Mouse (Mus musculus): Measurements from ENCODE around the gene Mreg. TPM values are rescaled to one million over a fixed set of nuclear protein-coding genes. Genes with fewer than 3 reads are reported as not detected.
A peak's percentile ranks its signal among the peaks of the same experiment; 100 is the strongest.

The Mreg gene
- polyA plus RNA-seq, 1 experiment from 2014 or later: 1.0 TPM

GRCm38 (mm10) chr1:72202068-72202467 is 10.0 kb downstream of the Mreg start:
- no peak for ATAC-seq
- no peaks in the 10 kb centered on the region for H3K4me1 ChIP-seq (replicated peaks; ENCODE audit: control insufficient read depth, insufficient read depth, low read length)
- H3K36me3 ChIP-seq (ENCODE audit: control insufficient read depth, insufficient read depth): no peaks in the 10 kb centered on the region
- H3K27ac ChIP-seq (ENCODE audit: low read length): no peak overlapping the region
- H3K9ac ChIP-seq (replicated peaks; ENCODE audit: low read depth, low read length): no peak overlapping the region
- no peaks in the 10 kb centered on the region for H3K27me3 ChIP-seq (replicated peaks; ENCODE audit: control insufficient read depth, insufficient read depth, low read length)
- WGBS: 83% methylated on average over 2 of the region's 2 CpGs
- H3K4me3 ChIP-seq (replicated peaks; ENCODE audit: low read length): no peak overlapping the region
- H3K9me3 ChIP-seq (ENCODE audit: control insufficient read depth, low read length): no peaks in the 10 kb centered on the region
- no peak overlapping the region for H3K4me2 ChIP-seq (ENCODE audit: low read length)

GRCm38 (mm10) chr1:72201126-72201525 is 11.0 kb downstream of the Mreg start:
- Histone ChIP-seq H3K27me3 (replicated peaks; ENCODE audit: control insufficient read depth, insufficient read depth, low read length) (no peaks in the 10 kb centered on the region), H3K4me3 (replicated peaks; ENCODE audit: low read length) (no peak overlapping the region), H3K4me2 (ENCODE audit: low read length) (no peak overlapping the region), H3K36me3 (ENCODE audit: control insufficient read depth, insufficient read depth) (no peaks in the 10 kb centered on the region), H3K9ac (replicated peaks; ENCODE audit: low read depth, low read length) (no peak overlapping the region), H3K27ac (ENCODE audit: low read length) (no peak overlapping the region), H3K4me1 (replicated peaks; ENCODE audit: control insufficient read depth, insufficient read depth, low read length) (no peaks in the 10 kb centered on the region), H3K9me3 (ENCODE audit: control insufficient read depth, low read length) (no peaks in the 10 kb centered on the region)
- no peak for ATAC-seq
- WGBS: 98% methylated on average over 3 of the region's 3 CpGs

- H3K27me3 ChIP-seq (replicated peaks; ENCODE audit: control insufficient read depth, insufficient read depth, low read length): no peaks in the 10 kb centered on the region
- H3K27ac ChIP-seq (ENCODE audit: low read length): no peak overlapping the region
- H3K9ac ChIP-seq (replicated peaks; ENCODE audit: low read depth, low read length): no peak overlapping the region
- H3K4me1 ChIP-seq (replicated peaks; ENCODE audit: control insufficient read depth, insufficient read depth, low read length): no peaks in the 10 kb centered on the region
- no peaks in the 10 kb centered on the region for H3K36me3 ChIP-seq (ENCODE audit: control insufficient read depth, insufficient read depth)
- ATAC-seq: peak; percentile 20; the same call in 1 of the 2 replicates
- no peak overlapping the region for H3K4me2 ChIP-seq (ENCODE audit: low read length)
- WGBS: 57% methylated on average over 10 of the region's 10 CpGs
- no peak overlapping the region for H3K4me3 ChIP-seq (replicated peaks; ENCODE audit: low read length)
- H3K9me3 ChIP-seq (ENCODE audit: control insufficient read depth, low read length): no peaks in the 10 kb centered on the region
Measured at GRCm38 (mm10) chr1:72198142-72198806, 13.8 kb downstream of the Mreg start.

GRCm38 (mm10) chr1:72196626-72197359 is 15.3 kb downstream of the Mreg start:
- 72% methylated on average over 10 of the region's 10 CpGs for WGBS
- Histone ChIP-seq H3K27me3 (replicated peaks; ENCODE audit: control insufficient read depth, insufficient read depth, low read length) (no peaks in the 10 kb centered on the region), H3K4me3 (replicated peaks; ENCODE audit: low read length) (no peak overlapping the region), H3K27ac (ENCODE audit: low read length) (no peak overlapping the region), H3K4me2 (ENCODE audit: low read length) (no peak overlapping the region), H3K4me1 (replicated peaks; ENCODE audit: control insufficient read depth, insufficient read depth, low read length) (no peaks in the 10 kb centered on the region), H3K9me3 (ENCODE audit: control insufficient read depth, low read length) (no peaks in the 10 kb centered on the region), H3K36me3 (ENCODE audit: control insufficient read depth, insufficient read depth) (no peaks in the 10 kb centered on the region), H3K9ac (replicated peaks; ENCODE audit: low read depth, low read length) (no peak overlapping the region)
- no peak for ATAC-seq

GRCm38 (mm10) chr1:72196123-72196522 is 16.0 kb downstream of the Mreg start:
- Histone ChIP-seq H3K4me3 (replicated peaks; ENCODE audit: low read length) (no peak overlapping the region), H3K4me2 (ENCODE audit: low read length) (no peak overlapping the region), H3K36me3 (ENCODE audit: control insufficient read depth, insufficient read depth) (no peaks in the 10 kb centered on the region), H3K27me3 (replicated peaks; ENCODE audit: control insufficient read depth, insufficient read depth, low read length) (no peaks in the 10 kb centered on the region), H3K4me1 (replicated peaks; ENCODE audit: control insufficient read depth, insufficient read depth, low read length) (no peaks in the 10 kb centered on the region), H3K9ac (replicated peaks; ENCODE audit: low read depth, low read length) (no peak overlapping the region), H3K9me3 (ENCODE audit: control insufficient read depth, low read length) (no peaks in the 10 kb centered on the region), H3K27ac (ENCODE audit: low read length) (no peak overlapping the region)
- no peak for ATAC-seq
- 74% methylated on average over 5 of the region's 5 CpGs for WGBS

GRCm38 (mm10) chr1:72191449-72191848 is 20.7 kb downstream of the Mreg start:
- H3K4me1 ChIP-seq (replicated peaks; ENCODE audit: control insufficient read depth, insufficient read depth, low read length): no peaks in the 10 kb centered on the region
- no peaks in the 10 kb centered on the region for H3K9me3 ChIP-seq (ENCODE audit: control insufficient read depth, low read length)
- no peak overlapping the region for H3K27ac ChIP-seq (ENCODE audit: low read length)
- no peaks in the 10 kb centered on the region for H3K27me3 ChIP-seq (replicated peaks; ENCODE audit: control insufficient read depth, insufficient read depth, low read length)
- H3K9ac ChIP-seq (replicated peaks; ENCODE audit: low read depth, low read length): no peak overlapping the region
- 91% methylated on average over 8 of the region's 8 CpGs for WGBS
- H3K4me2 ChIP-seq (ENCODE audit: low read length): no peak overlapping the region
- no peak for ATAC-seq
- H3K4me3 ChIP-seq (replicated peaks; ENCODE audit: low read length): no peak overlapping the region
- no peaks in the 10 kb centered on the region for H3K36me3 ChIP-seq (ENCODE audit: control insufficient read depth, insufficient read depth)

GRCm38 (mm10) chr1:72188142-72188738 is 23.9 kb downstream of the Mreg start:
- no peaks in the 10 kb centered on the region for H3K27me3 ChIP-seq (replicated peaks; ENCODE audit: control insufficient read depth, insufficient read depth, low read length)
- H3K36me3 ChIP-seq (ENCODE audit: control insufficient read depth, insufficient read depth): no peaks in the 10 kb centered on the region
- no peak overlapping the region for H3K27ac ChIP-seq (ENCODE audit: low read length)
- WGBS: 55% methylated on average over 16 of the region's 16 CpGs
- peak overlapping the region; percentile 28; the same call in 1 of the 2 replicates for H3K4me2 ChIP-seq (ENCODE audit: low read length)
- H3K9me3 ChIP-seq (ENCODE audit: control insufficient read depth, low read length): no peaks in the 10 kb centered on the region
- no peak overlapping the region for H3K9ac ChIP-seq (replicated peaks; ENCODE audit: low read depth, low read length)
- peaks cover under 1% of the 10 kb centered on the region; the same call in 1 of the 2 replicates for H3K4me1 ChIP-seq (replicated peaks; ENCODE audit: control insufficient read depth, insufficient read depth, low read length)
- no peak overlapping the region for H3K4me3 ChIP-seq (replicated peaks; ENCODE audit: low read length)
- ATAC-seq: peak; percentile 49; the same call in 1 of the 2 replicates

- ATAC-seq: no peak
- Histone ChIP-seq H3K36me3 (ENCODE audit: control insufficient read depth, insufficient read depth) (no peaks in the 10 kb centered on the region), H3K4me3 (replicated peaks; ENCODE audit: low read length) (no peak overlapping the region), H3K4me2 (ENCODE audit: low read length) (no peak overlapping the region), H3K27me3 (replicated peaks; ENCODE audit: control insufficient read depth, insufficient read depth, low read length) (no peaks in the 10 kb centered on the region), H3K9me3 (ENCODE audit: control insufficient read depth, low read length) (no peaks in the 10 kb centered on the region), H3K27ac (ENCODE audit: low read length) (no peak overlapping the region), H3K9ac (replicated peaks; ENCODE audit: low read depth, low read length) (no peak overlapping the region), H3K4me1 (replicated peaks; ENCODE audit: control insufficient read depth, insufficient read depth, low read length) (peaks cover 5% of the 10 kb centered on the region; the same call in 1 of the 2 replicates)
- WGBS: 66% methylated on average over 10 of the region's 10 CpGs
Measured at GRCm38 (mm10) chr1:72187486-72187885, 24.6 kb downstream of the Mreg start.

GRCm38 (mm10) chr1:72186151-72186550 is 26.0 kb downstream of the Mreg start:
- H3K4me1 ChIP-seq (replicated peaks; ENCODE audit: control insufficient read depth, insufficient read depth, low read length): peaks cover 5% of the 10 kb centered on the region; the same call in 1 of the 2 replicates
- H3K27ac ChIP-seq (ENCODE audit: low read length): no peak overlapping the region
- H3K9me3 ChIP-seq (ENCODE audit: control insufficient read depth, low read length): no peaks in the 10 kb centered on the region
- no peak overlapping the region for H3K4me2 ChIP-seq (ENCODE audit: low read length)
- WGBS: 94% methylated on average over 5 of the region's 5 CpGs
- no peaks in the 10 kb centered on the region for H3K27me3 ChIP-seq (replicated peaks; ENCODE audit: control insufficient read depth, insufficient read depth, low read length)
- no peak for ATAC-seq
- H3K9ac ChIP-seq (replicated peaks; ENCODE audit: low read depth, low read length): no peak overlapping the region
- H3K4me3 ChIP-seq (replicated peaks; ENCODE audit: low read length): no peak overlapping the region
- no peaks in the 10 kb centered on the region for H3K36me3 ChIP-seq (ENCODE audit: control insufficient read depth, insufficient read depth)
